Mouse (Mus musculus): Measurements from ENCODE around the gene Pou2f3.

GRCm38 (mm10) chr9:43189021-43189356 is 21.2 kb downstream of the Pou2f3 start:
- TF ChIP-seq CTCF (IDR thresholded peaks at IDR 0.05) (no peak), EP300 (IDR thresholded peaks at IDR 0.05; ENCODE audit: insufficient read depth, low read depth, low read length) (no peak)

Data from heart, adult 2 months (tissue).